Mouse (Mus musculus) liver, adult 2 months (tissue): ENCODE measurements at regions not wholly inside any gene's neighbourhood (a gene's known extent, or its start where the extent isn't known, plus 50 kb on each side); places are given as distances from the start of the nearest gene placed in this dataset.
A peak's percentile ranks its signal among the peaks of the same experiment; 100 is the strongest.

ENCODE experiments used
- DNase-seq: peaks from one replicate; pipeline ENCODE4 v3.0.0-alpha.2; 2011; ENCODE audit warnings: low read depth, low spot score; ENCODE audit errors: extremely low read depth
- H3K27ac ChIP-seq: fragments of 200-500 bp; replicated peaks from 2 replicates; pipeline ENCODE4 v1.5.1; 2012; ENCODE audit warnings: low read depth, mild to moderate bottlenecking, control low read depth, inconsistent platforms, low read length; ENCODE audit not compliant: insufficient read depth
- H3K27me3 ChIP-seq: fragments of 200-500 bp; 2 replicates; pipeline ENCODE4 v1.6.1; 2012; ENCODE audit warnings: mild to moderate bottlenecking, moderate library complexity, low read length, inconsistent platforms; ENCODE audit not compliant: control insufficient read depth, insufficient read depth
- H3K36me3 ChIP-seq: fragments of 200-500 bp; 2 replicates; pipeline ENCODE4 v1.6.1; 2012; ENCODE audit warnings: low read length, inconsistent platforms; ENCODE audit not compliant: control insufficient read depth, insufficient read depth
- H3K4me1 ChIP-seq: fragments of 200-500 bp; 2 replicates; pipeline ENCODE4 v1.6.1; 2011; ENCODE audit warnings: low read length; ENCODE audit not compliant: control insufficient read depth, insufficient read depth
- H3K4me3 ChIP-seq: fragments of 200-500 bp; 2 replicates; pipeline ENCODE4 v1.5.1; 2011; ENCODE audit warnings: low read depth, mild to moderate bottlenecking, control low read depth, low read length, moderate library complexity; ENCODE audit not compliant: insufficient read depth
- H3K79me2 ChIP-seq: fragments of 200-500 bp; 2 replicates; pipeline ENCODE4 v1.6.1; 2012; ENCODE audit warnings: inconsistent platforms, mild to moderate bottlenecking, low read length, moderate library complexity; ENCODE audit not compliant: control insufficient read depth, insufficient read depth
- H3K9ac ChIP-seq: fragments of 200-500 bp; 2 replicates; pipeline ENCODE4 v1.6.1; 2012; ENCODE audit warnings: low read depth, mild to moderate bottlenecking, control low read depth, inconsistent platforms, low read length
- CTCF ChIP-seq: fragments of 200-500 bp; IDR thresholded peaks from 2 replicates; pipeline ENCODE4 v1.5.1; 2011; ENCODE audit warnings: low read depth, low read length, control low read depth
- POLR2A ChIP-seq: fragments of 200-500 bp; IDR thresholded peaks from 2 replicates; pipeline ENCODE4 v1.6.1; 2011; ENCODE audit warnings: low read length, control low read depth; ENCODE audit not compliant: insufficient read depth; ENCODE audit errors: extremely low read depth
- WGBS: fragments of 180-500 bp; shearing (Covaris S2); methylation state at CpG from one replicate; pipeline ENCODE4 v1.1.7; 2018; 5-methylcytosine and 5-hydroxymethylcytosine counted together

GRCm38 (mm10) chrX:115543145-115543544, 635.8 kb downstream of the Ube2dnl2 start:
- TF ChIP-seq CTCF, result no peak
- TF ChIP-seq POLR2A, result no peak
- no peaks in the 10 kb centered on the region for H3K27me3 ChIP-seq
- H3K4me3 ChIP-seq, result no peak overlapping the region
- 10% methylated on average over 2 of the region's 2 CpGs for WGBS
- no peaks in the 10 kb centered on the region for H3K4me1 ChIP-seq
- no peaks in the 10 kb centered on the region for H3K36me3 ChIP-seq
- H3K9ac ChIP-seq, result no peak overlapping the region
- DNase-seq, result peak; percentile 33
- no peak overlapping the region for H3K27ac ChIP-seq
- H3K79me2 ChIP-seq, result no peaks in the 10 kb centered on the region

GRCm38 (mm10) chrX:115586111-115586865, 678.9 kb downstream of the Ube2dnl2 start:
- Histone ChIP-seq H3K4me1 (no peaks in the 10 kb centered on the region), H3K27ac (no peak overlapping the region), H3K9ac (no peak overlapping the region), H3K4me3 (no peak overlapping the region), H3K27me3 (no peaks in the 10 kb centered on the region), H3K36me3 (no peaks in the 10 kb centered on the region), H3K79me2 (no peaks in the 10 kb centered on the region)
- no peak for DNase-seq
- WGBS, result 95% methylated on average over 15 of the region's 15 CpGs
- TF ChIP-seq POLR2A (no peak), CTCF (no peak)
